Comparison of ENCODE assay signal across 19 mouse cellular contexts in the genomic region with DNA sequence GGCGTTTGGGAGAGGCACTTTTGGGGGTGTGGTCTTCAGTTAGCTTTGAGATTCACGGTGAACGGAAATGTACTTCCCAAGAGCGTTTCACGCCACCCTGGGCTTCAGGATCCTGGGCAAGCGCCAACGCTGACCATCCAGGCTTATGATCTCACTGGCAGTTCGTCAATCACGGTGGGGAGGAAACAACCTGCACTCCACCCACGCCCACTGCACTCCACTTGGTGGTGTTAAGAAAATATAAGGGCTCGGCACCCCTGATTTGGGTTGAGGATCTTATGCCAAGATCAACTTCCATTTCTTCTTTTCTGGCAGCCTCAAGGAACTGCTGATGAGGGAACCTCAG. TPM values are rescaled to one million over a fixed set of nuclear protein-coding genes. Genes with fewer than 3 reads are reported as not detected.
DNase-seq lines count a peak whose midpoint lies in the region; ATAC-seq and TF ChIP-seq lines count a peak whose summit lies in the region.
"Had no signal": no experiment of that assay in that cellular context is flagged by ENCODE, and none has a peak within 500 bp of the region (broad histone marks: within the 10 kb centered on the region; RNA-seq: fewer than 3 reads in every experiment).

No protein-coding gene starts in this region.

- WGBS in midbrain, postnatal 0 days, result 72% methylated on average over 11 of the region's 11 CpGs
- WGBS in midbrain, embryonic 13.5 days, result 79% methylated on average over 11 of the region's 11 CpGs
- 53% methylated on average over 11 of the region's 11 CpGs for WGBS in forebrain, embryonic 15.5 days
- WGBS in hindbrain, embryonic 16.5 days, result 72% methylated on average over 11 of the region's 11 CpGs

- no peaks in the 10 kb centered on the region for H3K27me3 ChIP-seq in midbrain, postnatal 0 days (ENCODE audit: insufficient read depth, low read length)
- 0 out of 2 replicates have a peak, but pooled peaks cover 4% of the 10 kb centered on the region for H3K27me3 ChIP-seq in midbrain, embryonic 13.5 days
- H3K27me3 ChIP-seq in forebrain, embryonic 15.5 days, result no peaks in the 10 kb centered on the region
- H3K27me3 ChIP-seq in hindbrain, embryonic 16.5 days (replicated peaks; ENCODE audit: control insufficient read depth, insufficient read depth, low read length), result no peaks in the 10 kb centered on the region
- H3K27me3 ChIP-seq: liver, embryonic 15.5 days had no signal

- no peak overlapping the region for H3K4me3 ChIP-seq in midbrain, postnatal 0 days (ENCODE audit: low read depth, low read length)
- no peak overlapping the region for H3K4me3 ChIP-seq in midbrain, embryonic 13.5 days (replicated peaks)
- H3K4me3 ChIP-seq in forebrain, embryonic 15.5 days, result no peak overlapping the region
- no peak overlapping the region for H3K4me3 ChIP-seq in hindbrain, embryonic 16.5 days (ENCODE audit: low read length)
- H3K4me3 ChIP-seq: erythroblast, embryonic 14.5 days; gastrocnemius, adult 2 months; liver, embryonic 15.5 days had no signal

- no peak for TF ChIP-seq CTCF in midbrain, postnatal 0 days (IDR thresholded peaks at IDR 0.05)

- no peak overlapping the region for H3K9ac ChIP-seq in midbrain, postnatal 0 days (replicated peaks; ENCODE audit: low read length, poor library complexity, severe bottlenecking)
- no peak overlapping the region for H3K9ac ChIP-seq in midbrain, embryonic 13.5 days (replicated peaks)
- H3K9ac ChIP-seq in forebrain, embryonic 15.5 days (replicated peaks), result no peak overlapping the region
- no peak overlapping the region for H3K9ac ChIP-seq in hindbrain, embryonic 16.5 days (ENCODE audit: low read depth, low read length)
- H3K9ac ChIP-seq: liver, embryonic 15.5 days had no signal

- H3K36me3 ChIP-seq in midbrain, postnatal 0 days (ENCODE audit: insufficient read depth, low read length), result no peaks in the 10 kb centered on the region
- H3K36me3 ChIP-seq in midbrain, embryonic 13.5 days, result no peaks in the 10 kb centered on the region
- H3K36me3 ChIP-seq in forebrain, embryonic 15.5 days, result no peaks in the 10 kb centered on the region
- H3K36me3 ChIP-seq in hindbrain, embryonic 16.5 days (ENCODE audit: control insufficient read depth, insufficient read depth, low read length), result no peaks in the 10 kb centered on the region
- H3K36me3 ChIP-seq: liver, embryonic 15.5 days had no signal

- no peak for ATAC-seq in midbrain, postnatal 0 days (ENCODE audit: low FRiP score)
- no peak for ATAC-seq in midbrain, embryonic 13.5 days
- peak; percentile 5; the same call in 1 of the 2 replicates for ATAC-seq in forebrain, embryonic 15.5 days (replicated peaks)
- no peak for ATAC-seq in hindbrain, embryonic 16.5 days
- ATAC-seq: activated CD4-positive, CD25-positive, alpha-beta regulatory T cell, adult 4 months had no signal

- intact Hi-C loops in heart, postnatal 14 days (cut with DNase I), result no loop called here

- DNase-seq in midbrain, postnatal 0 days (ENCODE audit: low spot score), result no peak
- no peak for DNase-seq in frontal cortex, postnatal 36 days (ENCODE audit: low spot score in 2 of 2)
- no peak for DNase-seq in heart, postnatal 14 days
- no peak for DNase-seq in heart, adult 8-10 months (ENCODE audit: low spot score)
- DNase-seq: gastrocnemius, adult 2 months; heart, postnatal 4 days; kidney, adult 18-20 months; right cerebral cortex, postnatal 14 days; thymus, adult 2 months had no signal

- H3K4me2 ChIP-seq in midbrain, postnatal 0 days (ENCODE audit: low read depth, low read length, poor library complexity, severe bottlenecking), result no peak overlapping the region
- no peak overlapping the region for H3K4me2 ChIP-seq in midbrain, embryonic 13.5 days (replicated peaks)
- H3K4me2 ChIP-seq in forebrain, embryonic 15.5 days (replicated peaks), result no peak overlapping the region
- no peak overlapping the region for H3K4me2 ChIP-seq in hindbrain, embryonic 16.5 days (ENCODE audit: low read length)
- H3K4me2 ChIP-seq: liver, embryonic 15.5 days had no signal

- H3K9me3 ChIP-seq in midbrain, postnatal 0 days (ENCODE audit: low read length), result no peaks in the 10 kb centered on the region
- H3K9me3 ChIP-seq in midbrain, embryonic 13.5 days, result no peaks in the 10 kb centered on the region
- H3K9me3 ChIP-seq in forebrain, embryonic 15.5 days, result no peaks in the 10 kb centered on the region
- H3K9me3 ChIP-seq in hindbrain, embryonic 16.5 days (ENCODE audit: control insufficient read depth, low read length), result no peaks in the 10 kb centered on the region
- H3K9me3 ChIP-seq: liver, embryonic 15.5 days had no signal

- H3K27ac ChIP-seq in midbrain, postnatal 0 days (ENCODE audit: low read depth, low read length), result 0 out of 2 replicates have a peak overlapping the region, but pooled peaks have one; percentile 26
- H3K27ac ChIP-seq in midbrain, embryonic 13.5 days, result no peak overlapping the region
- H3K27ac ChIP-seq in forebrain, embryonic 15.5 days (replicated peaks), result peak overlapping the region; percentile 58
- peak overlapping the region; percentile 44; the same call in 1 of the 2 replicates for H3K27ac ChIP-seq in hindbrain, embryonic 16.5 days (ENCODE audit: low read depth, low read length)
- H3K27ac ChIP-seq: gastrocnemius, adult 2 months; liver, embryonic 15.5 days; macrophage had no signal

- no peaks in the 10 kb centered on the region for H3K4me1 ChIP-seq in midbrain, postnatal 0 days (ENCODE audit: insufficient read depth, low read length)
- H3K4me1 ChIP-seq in midbrain, embryonic 13.5 days (replicated peaks), result no peaks in the 10 kb centered on the region
- peaks cover 8% of the 10 kb centered on the region; the same call in 1 of the 2 replicates for H3K4me1 ChIP-seq in forebrain, embryonic 15.5 days
- H3K4me1 ChIP-seq in hindbrain, embryonic 16.5 days (ENCODE audit: control insufficient read depth, insufficient read depth, low read depth, low read length), result no peaks in the 10 kb centered on the region
- H3K4me1 ChIP-seq: liver, embryonic 15.5 days had no signal

RNA-seq across cellular contexts. Expression of a gene that starts 12.1 kb away (rescaled TPM):
- 5.0 and 8.1 TPM in 2 replicates for total RNA-seq in midbrain, postnatal 0 days (2014; rRNA removed)
- polyA plus RNA-seq in midbrain, postnatal 0 days (2015; fragmentation: Nextera tagmentation; extraction: Ambion mirVana), result 2.7 and 3.5 TPM in 2 replicates
- 0.18 and 0.32 TPM in 2 replicates for polyA plus RNA-seq in midbrain, embryonic 13.5 days (2015; fragmentation: Nextera tagmentation; extraction: Ambion mirVana)
- 0.60 and 0.63 TPM in 2 replicates for polyA plus RNA-seq in forebrain, embryonic 15.5 days (2015; fragmentation: Nextera tagmentation; extraction: Ambion mirVana)
- 1.8 and 2.6 TPM in 2 replicates for polyA plus RNA-seq in hindbrain, embryonic 16.5 days (2015; fragmentation: Nextera tagmentation; extraction: Ambion mirVana)
- under 1 TPM; 0.65 to 0.71 TPM for total RNA-seq in heart, postnatal 14 days (2021)
- total RNA-seq in heart, adult 8-10 months (2022), result 1 to 10 TPM in 1 of 4 experiments, under 1 TPM in 3; 0.47 to 1.2 (median 0.53) TPM
- total RNA-seq: common myeloid progenitor, adult 5-6 weeks had no signal
- polyA plus RNA-seq: macrophage had no signal

RNA-seq across cellular contexts. Expression of a gene that starts 22.3 kb away (rescaled TPM):
- total RNA-seq in midbrain, postnatal 0 days (2014; rRNA removed), result not detected in 2 replicates
- polyA plus RNA-seq in midbrain, postnatal 0 days (2015; fragmentation: Nextera tagmentation; extraction: Ambion mirVana), result 0.19 TPM in 1 of 2 replicates, not detected in the other
- polyA plus RNA-seq in midbrain, embryonic 13.5 days (2015; fragmentation: Nextera tagmentation; extraction: Ambion mirVana), result 0.24 TPM in 1 of 2 replicates, not detected in the other
- 0.20 TPM in 1 of 2 replicates, not detected in the other for polyA plus RNA-seq in forebrain, embryonic 15.5 days (2015; fragmentation: Nextera tagmentation; extraction: Ambion mirVana)
- polyA plus RNA-seq in hindbrain, embryonic 16.5 days (2015; fragmentation: Nextera tagmentation; extraction: Ambion mirVana), result not detected in 2 replicates
- total RNA-seq in heart, postnatal 14 days (2021), result not detected
- total RNA-seq in heart, adult 8-10 months (2022), result not detected
- total RNA-seq: adrenal gland, postnatal 4 days; common myeloid progenitor, adult 5-6 weeks; gastrocnemius, adult 2 months; heart, postnatal 4 days; left cerebral cortex, postnatal 10 days had no signal
- polyA plus RNA-seq: activated CD4-positive, CD25-positive, alpha-beta regulatory T cell, adult 4 months; erythroblast, embryonic 14.5 days; liver, embryonic 15.5 days; macrophage; thymus, adult 2 months had no signal
